Mouse (Mus musculus) intestine, embryonic 14.5 days (tissue): ENCODE measurements at regions not wholly inside any gene's neighbourhood (a gene's known extent, or its start where the extent isn't known, plus 50 kb on each side); places are given as distances from the start of the nearest gene placed in this dataset.

ENCODE experiments used
- ATAC-seq: fragments of 200-750 bp; cut with Nextera tagmentation; replicated peaks from 2 replicates; pipeline ENCODE4 v1.8.0; 2017; ENCODE audit warnings: low read depth, moderate number of reproducible peaks, moderate TSS enrichment, moderate library complexity; ENCODE audit not compliant: low FRiP score, low TSS enrichment
- DNase-seq: peaks from one replicate; pipeline ENCODE4 v3.0.0-alpha.2; 2018; ENCODE audit warnings: low spot score
- H3K27ac ChIP-seq: fragments of 300-500 bp; sonication (generic); 2 replicates; pipeline ENCODE4 v1.5.1; 2014; ENCODE audit warnings: low read depth, mild to moderate bottlenecking, control low read depth
- H3K27me3 ChIP-seq: fragments of 300-500 bp; sonication (generic); replicated peaks from 2 replicates; pipeline ENCODE4 v1.6.1; 2014; ENCODE audit warnings: low read length, control low read depth; ENCODE audit not compliant: control insufficient read depth, insufficient read depth
- H3K36me3 ChIP-seq: fragments of 300-500 bp; sonication (generic); 2 replicates; pipeline ENCODE4 v1.6.1; 2014; ENCODE audit warnings: low read length, control low read depth; ENCODE audit not compliant: control insufficient read depth, insufficient read depth
- H3K4me1 ChIP-seq: fragments of 300-500 bp; sonication (generic); replicated peaks from 2 replicates; pipeline ENCODE4 v1.6.1; 2014; ENCODE audit warnings: low read length, control low read depth, mixed read lengths; ENCODE audit not compliant: control insufficient read depth, insufficient read depth
- H3K4me2 ChIP-seq: fragments of 300-500 bp; sonication (generic); 2 replicates; pipeline ENCODE4 v1.6.1; 2014; ENCODE audit warnings: low read length
- H3K4me3 ChIP-seq: fragments of 300-500 bp; sonication (generic); 2 replicates; pipeline ENCODE4 v1.5.1; 2014; ENCODE audit warnings: low read depth, low read length, control low read depth, mixed read lengths
- H3K9ac ChIP-seq: fragments of 300-500 bp; sonication (generic); 2 replicates; pipeline ENCODE4 v1.6.1; 2014; ENCODE audit warnings: mild to moderate bottlenecking, low read length
- H3K9me3 ChIP-seq: fragments of 300-500 bp; sonication (generic); 2 replicates; pipeline ENCODE4 v1.6.1; 2016; ENCODE audit warnings: low read length, control low read depth; ENCODE audit not compliant: control insufficient read depth
- WGBS: fragments of 180-500 bp; shearing (Covaris S2); extraction: QIAGEN DNeasy Blood & Tissue Kit; methylation state at CpG from one replicate; pipeline ENCODE4 v1.1.7; 2014; 5-methylcytosine and 5-hydroxymethylcytosine counted together

DNA sequence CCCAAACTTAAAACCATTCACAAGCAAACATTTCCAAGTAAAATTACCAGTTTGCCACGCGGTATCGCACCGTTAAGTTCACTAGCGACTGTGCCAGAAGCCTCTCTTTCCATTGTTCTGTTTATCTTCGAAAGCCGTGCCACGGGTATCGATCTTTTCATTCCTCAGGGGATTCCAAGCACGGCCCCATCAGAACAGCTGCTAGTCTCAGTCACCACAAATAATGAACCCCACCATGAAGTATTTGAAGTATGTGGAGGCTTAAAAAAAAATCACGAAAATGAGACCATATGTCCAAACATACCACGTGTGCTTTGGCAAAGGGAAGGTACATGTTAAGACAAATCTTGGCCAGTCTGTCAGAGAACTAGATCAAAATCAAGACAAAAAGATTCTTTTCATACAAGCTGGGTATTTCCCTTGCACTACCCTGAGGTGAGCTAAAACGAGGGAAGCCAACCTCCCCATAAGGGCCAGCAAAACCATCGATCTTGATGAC is 213.3 kb downstream of the Npr3 start:
- ATAC-seq (no peak), DNase-seq (no peak)
- H3K36me3 ChIP-seq: no peaks in the 10 kb centered on the region
- 80% methylated on average over 14 of the region's 14 CpGs for WGBS
- H3K4me1 ChIP-seq: no peaks in the 10 kb centered on the region
- no peaks in the 10 kb centered on the region for H3K9me3 ChIP-seq
- no peak overlapping the region for H3K4me2 ChIP-seq
- H3K9ac ChIP-seq: no peak overlapping the region
- no peaks in the 10 kb centered on the region for H3K27me3 ChIP-seq
- no peak overlapping the region for H3K27ac ChIP-seq
- no peak overlapping the region for H3K4me3 ChIP-seq

DNA sequence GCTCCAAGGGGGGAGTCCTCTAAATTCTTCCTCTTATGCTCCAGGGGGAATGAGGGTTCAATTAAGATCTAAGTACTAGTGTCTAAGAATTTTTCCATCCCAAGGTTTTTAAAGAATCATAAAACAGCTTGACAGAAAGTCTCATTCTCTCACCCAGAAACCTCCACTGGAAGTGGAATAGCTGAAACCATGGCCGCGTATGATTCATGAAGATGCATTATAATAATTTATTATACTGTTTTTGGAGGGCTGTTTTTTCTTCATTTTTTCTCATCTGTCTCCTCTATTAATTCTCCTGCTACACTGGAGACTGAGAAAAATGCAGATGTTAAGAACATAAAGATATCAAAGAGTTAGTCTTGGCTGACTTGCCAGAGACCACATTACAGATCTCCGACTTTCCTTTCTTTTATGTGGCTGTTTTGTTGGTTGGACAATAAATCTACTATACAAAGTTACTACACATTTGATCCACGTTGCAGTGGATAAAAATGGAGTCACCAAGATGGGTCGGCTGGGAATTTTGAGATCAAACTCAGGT is 242.2 kb downstream of the Npr3 start:
- 64% methylated on average over 5 of the region's 5 CpGs for WGBS
- Histone ChIP-seq H3K4me2 (no peak overlapping the region), H3K9me3 (no peaks in the 10 kb centered on the region), H3K9ac (no peak overlapping the region), H3K27ac (no peak overlapping the region), H3K4me3 (no peak overlapping the region), H3K36me3 (no peaks in the 10 kb centered on the region), H3K4me1 (no peaks in the 10 kb centered on the region), H3K27me3 (no peaks in the 10 kb centered on the region)
- DNase-seq: no peak
- no peak for ATAC-seq

DNA sequence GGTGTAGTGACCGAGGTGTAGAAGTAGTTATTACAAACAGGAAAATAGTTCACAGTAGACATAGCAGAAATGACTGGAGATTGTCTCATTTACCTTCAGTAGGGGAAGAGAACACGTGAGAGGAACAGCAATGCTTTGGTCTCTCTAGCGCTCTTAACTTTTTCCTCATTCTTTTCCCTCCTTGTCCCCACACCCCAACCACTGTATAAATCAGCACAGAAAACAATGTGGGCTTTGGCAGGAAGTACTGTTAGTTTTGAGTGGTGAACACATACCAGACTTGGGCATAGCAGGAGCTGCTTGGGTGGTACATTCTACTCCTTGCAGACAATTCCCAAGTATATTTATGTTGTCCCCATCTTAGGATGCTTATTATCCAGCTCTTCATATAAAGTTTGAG is 251.9 kb downstream of the Npr3 start:
- Histone ChIP-seq H3K4me2 (no peak overlapping the region), H3K4me1 (no peaks in the 10 kb centered on the region), H3K4me3 (no peak overlapping the region), H3K27me3 (no peaks in the 10 kb centered on the region), H3K9me3 (no peaks in the 10 kb centered on the region), H3K27ac (no peak overlapping the region), H3K9ac (no peak overlapping the region), H3K36me3 (no peaks in the 10 kb centered on the region)
- no peak for DNase-seq
- no peak for ATAC-seq
- 90% methylated on average over 3 of the region's 3 CpGs for WGBS

DNA sequence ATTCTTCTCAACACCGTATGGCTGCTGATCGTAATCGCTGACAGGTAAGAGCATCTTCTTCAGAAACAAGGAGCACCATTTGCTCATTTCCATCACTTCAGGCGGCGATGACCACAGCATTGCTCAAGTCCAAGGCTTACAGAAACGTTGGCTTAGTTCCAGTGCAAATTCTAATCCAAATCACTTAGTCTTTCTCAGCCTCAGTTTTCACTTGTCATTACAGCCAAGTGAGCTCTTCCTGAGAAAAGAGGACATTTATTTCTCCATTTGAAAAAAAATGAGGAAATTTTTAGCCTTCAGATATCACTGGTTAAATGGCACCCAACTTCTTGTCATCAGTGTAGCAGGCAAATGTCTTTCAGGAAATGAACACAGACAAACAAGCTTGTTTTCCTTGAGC is 246.8 kb upstream of the Tars start:
- Histone ChIP-seq H3K27me3 (no peaks in the 10 kb centered on the region), H3K4me3 (no peak overlapping the region), H3K9me3 (no peaks in the 10 kb centered on the region), H3K4me1 (no peaks in the 10 kb centered on the region), H3K27ac (no peak overlapping the region), H3K4me2 (no peak overlapping the region), H3K36me3 (no peaks in the 10 kb centered on the region), H3K9ac (no peak overlapping the region)
- 90% methylated on average over 6 of the region's 6 CpGs for WGBS
- ATAC-seq (no peak), DNase-seq (no peak)

DNA sequence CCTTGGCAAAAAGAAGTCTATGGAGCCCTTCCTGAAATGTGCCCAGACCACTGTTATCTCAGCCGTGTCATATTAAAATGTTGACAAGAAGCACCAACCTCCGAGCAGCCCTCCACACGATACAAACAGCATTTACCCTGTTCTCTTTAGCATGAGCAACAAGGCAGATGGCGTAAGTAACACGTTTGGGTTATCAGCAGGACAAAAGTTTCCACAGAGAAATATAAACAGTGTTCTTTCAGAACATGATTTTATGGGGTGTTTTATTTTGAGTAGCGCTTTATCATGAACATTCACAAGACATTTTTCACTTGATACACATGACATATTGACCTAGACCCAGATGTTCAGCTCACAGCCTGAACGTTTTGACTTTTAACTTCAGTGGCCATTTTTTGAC is 245.3 kb upstream of the Tars start:
- H3K27ac ChIP-seq: no peak overlapping the region
- no peaks in the 10 kb centered on the region for H3K9me3 ChIP-seq
- H3K36me3 ChIP-seq: no peaks in the 10 kb centered on the region
- DNase-seq (no peak), ATAC-seq (no peak)
- H3K4me2 ChIP-seq: no peak overlapping the region
- no peaks in the 10 kb centered on the region for H3K27me3 ChIP-seq
- no peaks in the 10 kb centered on the region for H3K4me1 ChIP-seq
- 59% methylated on average over 7 of the region's 7 CpGs for WGBS
- no peak overlapping the region for H3K4me3 ChIP-seq
- no peak overlapping the region for H3K9ac ChIP-seq

DNA sequence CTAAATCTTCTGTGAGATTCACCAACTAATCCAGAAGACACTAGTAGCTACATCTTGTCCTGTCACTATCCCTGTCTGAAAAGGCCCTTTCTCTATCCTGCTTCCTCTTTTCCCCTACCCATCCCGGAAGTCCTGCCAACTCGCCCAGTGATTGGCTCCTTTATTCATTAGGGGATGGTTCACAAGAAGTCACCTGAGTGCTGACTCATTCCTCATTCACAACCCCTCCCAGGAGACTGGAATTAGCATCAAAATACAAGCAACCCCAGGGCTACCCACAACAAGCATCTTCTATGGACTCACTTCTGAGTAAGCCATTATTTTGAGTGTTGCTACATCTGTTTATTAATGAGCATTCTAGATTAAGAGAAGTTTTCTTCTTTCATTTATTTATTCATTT is 231.2 kb upstream of the Tars start:
- Histone ChIP-seq H3K27ac (no peak overlapping the region), H3K4me1 (no peaks in the 10 kb centered on the region), H3K9me3 (no peaks in the 10 kb centered on the region), H3K36me3 (no peaks in the 10 kb centered on the region), H3K27me3 (no peaks in the 10 kb centered on the region), H3K4me2 (no peak overlapping the region), H3K4me3 (no peak overlapping the region), H3K9ac (no peak overlapping the region)
- ATAC-seq (no peak), DNase-seq (no peak)
- WGBS: 82% methylated on average over 2 of the region's 2 CpGs

DNA sequence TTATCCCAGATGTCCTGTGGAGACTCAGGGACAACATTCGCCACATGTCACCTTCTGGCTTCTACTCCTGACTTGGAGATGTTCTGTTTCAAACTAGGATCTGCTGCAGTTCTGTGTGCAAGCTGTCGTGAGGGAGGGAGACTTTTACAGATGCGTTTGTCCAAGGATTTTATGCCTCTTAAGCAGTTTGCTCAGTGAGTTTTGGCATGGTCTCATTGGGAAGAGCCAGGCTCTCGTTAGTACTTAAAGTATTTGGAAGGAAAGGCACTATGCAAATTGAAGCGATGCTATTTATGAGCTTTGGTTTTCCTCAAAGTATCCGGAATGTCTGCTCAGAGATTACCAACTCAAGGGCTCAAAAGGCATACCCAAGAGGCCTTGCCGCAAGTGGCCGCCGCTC is 227.0 kb upstream of the Tars start:
- WGBS: 79% methylated on average over 9 of the region's 9 CpGs
- Histone ChIP-seq H3K9me3 (no peaks in the 10 kb centered on the region), H3K36me3 (no peaks in the 10 kb centered on the region), H3K27ac (no peak overlapping the region), H3K4me2 (no peak overlapping the region), H3K27me3 (no peaks in the 10 kb centered on the region), H3K4me3 (no peak overlapping the region), H3K4me1 (no peaks in the 10 kb centered on the region), H3K9ac (no peak overlapping the region)
- ATAC-seq: no peak
- no peak for DNase-seq

DNA sequence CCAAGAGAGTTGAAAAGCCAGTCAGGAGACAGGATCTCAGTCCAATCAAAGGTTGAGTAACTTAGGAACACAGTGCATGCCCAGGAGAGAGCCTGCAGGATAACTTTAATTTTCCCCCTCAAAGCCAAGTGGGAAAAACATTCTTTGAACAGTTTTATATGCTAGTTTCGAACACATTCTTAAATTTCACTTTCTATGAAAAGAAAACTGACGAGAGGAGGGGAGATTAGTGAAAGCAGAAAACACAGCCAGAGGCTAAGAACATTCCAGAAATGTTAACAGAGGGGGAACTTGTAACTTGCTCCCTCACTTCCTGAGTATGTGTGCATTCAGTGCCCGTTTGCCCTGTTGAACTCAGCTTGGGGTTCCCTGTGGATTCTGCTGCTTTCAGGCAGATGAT is 213.0 kb upstream of the Tars start:
- no peak for DNase-seq
- H3K4me2 ChIP-seq: no peak overlapping the region
- no peaks in the 10 kb centered on the region; the same call in 1 of the 2 replicates for H3K4me1 ChIP-seq
- H3K4me3 ChIP-seq: no peak overlapping the region
- no peak overlapping the region for H3K9ac ChIP-seq
- H3K27ac ChIP-seq: no peak overlapping the region
- H3K27me3 ChIP-seq: no peaks in the 10 kb centered on the region
- ATAC-seq: no peak
- no peaks in the 10 kb centered on the region for H3K9me3 ChIP-seq
- WGBS: 55% methylated on average over 3 of the region's 3 CpGs
- H3K36me3 ChIP-seq: no peaks in the 10 kb centered on the region

DNA sequence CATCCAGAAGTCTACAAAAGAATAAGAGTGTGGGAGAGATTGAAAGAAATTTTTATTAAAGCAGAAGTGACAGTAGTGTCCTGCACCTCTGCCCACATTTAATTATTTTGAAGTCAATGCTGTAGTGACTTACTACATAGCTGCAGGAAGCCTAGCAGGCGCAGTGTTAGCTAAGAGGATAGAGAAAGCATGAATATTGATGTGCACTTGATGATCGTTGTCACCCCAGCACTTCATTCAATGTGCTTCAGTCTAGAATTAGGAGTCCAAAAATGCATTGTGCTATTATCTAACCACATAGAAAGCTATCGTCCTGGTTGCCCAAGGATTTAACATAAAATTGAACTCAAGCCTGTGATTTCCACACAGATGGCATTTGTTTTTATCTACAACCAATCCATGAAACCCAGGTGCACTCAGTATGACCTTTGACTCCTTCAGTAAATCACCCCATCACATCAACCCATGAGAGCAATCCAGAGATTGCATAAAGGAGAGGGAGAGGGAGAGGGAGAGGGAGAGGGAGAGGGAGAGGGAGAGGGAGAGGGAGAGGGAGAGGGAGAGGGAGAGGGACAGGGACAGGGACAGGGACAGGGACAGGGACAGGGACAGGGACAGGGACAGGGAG is 210.7 kb upstream of the Tars start:
- Histone ChIP-seq H3K4me3 (no peak overlapping the region), H3K27me3 (no peaks in the 10 kb centered on the region), H3K27ac (no peak overlapping the region), H3K9me3 (no peaks in the 10 kb centered on the region), H3K4me1 (no peaks in the 10 kb centered on the region; the same call in 1 of the 2 replicates), H3K9ac (no peak overlapping the region), H3K4me2 (no peak overlapping the region), H3K36me3 (no peaks in the 10 kb centered on the region)
- WGBS: 73% methylated on average over 3 of the region's 3 CpGs
- DNase-seq (no peak), ATAC-seq (no peak)
